Mouse (Mus musculus) layer of hippocampus, adult 18-20 months (tissue): ENCODE measurements at regions not wholly inside any gene's neighbourhood (a gene's known extent, or its start where the extent isn't known, plus 50 kb on each side); places are given as distances from the start of the nearest gene placed in this dataset.
A peak's percentile ranks its signal among the peaks of the same experiment; 100 is the strongest.

ENCODE experiments used
- DNase-seq, 2 experiments: peaks; one replicate each; pipeline ENCODE4 v3.0.0; 2022; ENCODE audit warnings: low spot score in 2 of 2

DNA sequence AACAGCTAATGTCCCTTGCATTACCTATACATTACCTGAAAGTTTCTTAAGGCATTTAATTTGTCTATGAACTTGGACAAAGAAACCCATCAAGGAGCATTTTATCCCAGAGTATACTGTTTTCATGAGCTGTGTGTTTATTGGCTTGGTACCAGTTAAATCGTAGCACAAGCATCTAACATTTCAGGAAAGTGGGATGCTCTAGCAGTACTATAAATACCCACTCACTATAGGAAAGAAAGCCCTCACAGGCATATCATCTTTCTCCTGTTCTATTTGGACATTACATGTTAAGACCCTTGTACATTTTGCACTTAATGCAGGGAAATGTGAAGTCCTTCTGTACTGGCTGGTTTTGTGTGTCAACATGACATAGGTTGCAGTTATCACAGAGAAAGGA is 163.9 kb downstream of the Ptprc start:
- no peak for DNase-seq

DNA sequence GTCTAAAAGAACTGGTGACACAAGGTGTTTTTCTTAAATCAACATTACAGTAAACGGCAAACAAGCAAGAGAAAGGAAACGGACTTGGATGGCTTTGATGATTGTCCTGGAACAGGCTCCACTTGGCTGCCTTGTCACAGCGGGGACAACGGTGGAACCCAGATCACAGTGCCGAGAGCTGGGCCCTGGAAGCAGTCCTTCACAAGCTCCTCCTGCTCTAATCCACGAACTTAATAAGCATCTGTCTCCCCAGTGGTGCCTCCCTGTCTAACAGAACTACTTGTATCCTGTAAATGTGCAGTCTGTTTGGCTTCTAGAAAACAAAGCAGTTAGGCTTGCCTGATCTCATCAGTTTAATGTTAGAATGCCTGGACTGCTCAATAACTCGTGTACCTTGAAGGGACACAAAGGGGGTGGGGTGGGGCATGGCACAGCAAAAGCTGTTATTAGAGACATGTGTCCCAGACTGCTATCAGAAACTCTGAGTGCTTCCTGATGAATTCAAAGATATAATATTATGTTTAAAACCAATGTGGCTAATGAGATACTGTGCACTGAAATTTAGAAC is 164.5 kb downstream of the Ptprc start:
- no peak for DNase-seq

DNA sequence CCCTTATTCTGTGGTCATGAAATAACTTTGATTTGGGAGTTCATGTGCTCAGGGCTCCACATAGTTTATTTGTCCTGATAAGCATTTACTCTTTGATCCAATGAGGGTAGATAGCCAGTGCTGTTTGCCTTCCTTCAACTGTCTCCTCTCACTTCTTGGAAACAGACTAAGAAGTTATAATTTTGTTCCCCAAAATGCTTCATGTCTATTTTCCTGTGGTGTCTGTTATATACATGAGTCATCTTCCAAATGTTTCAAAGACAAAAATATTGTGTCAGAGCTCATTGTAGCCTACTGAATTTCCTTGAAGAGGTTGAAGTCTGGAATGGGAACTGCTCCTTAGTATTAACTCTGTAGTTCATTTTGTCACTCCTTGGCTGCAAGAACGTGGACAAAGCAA is 168.7 kb downstream of the Ptprc start:
- no peak for DNase-seq

DNA sequence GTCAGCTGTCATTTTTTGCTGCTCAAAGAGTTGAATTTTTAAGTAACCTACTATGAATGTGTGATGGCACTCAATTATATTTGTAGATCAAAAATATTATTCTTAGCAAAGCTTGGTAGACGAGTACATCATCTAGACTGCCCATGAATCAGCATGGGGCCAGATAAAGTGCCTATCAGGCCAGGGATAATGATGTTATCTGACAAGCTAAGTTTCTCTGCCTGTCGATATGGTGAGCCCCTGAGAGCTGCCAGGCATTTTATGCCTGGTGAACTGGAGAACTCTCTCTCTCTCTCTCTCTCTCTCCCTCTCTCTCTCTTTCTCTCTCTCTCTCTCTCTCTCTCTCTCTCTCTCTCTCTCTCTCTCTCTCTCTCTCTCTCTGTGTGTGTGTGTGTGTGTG is 171.2 kb downstream of the Ptprc start:
- DNase-seq, result no peak

DNA sequence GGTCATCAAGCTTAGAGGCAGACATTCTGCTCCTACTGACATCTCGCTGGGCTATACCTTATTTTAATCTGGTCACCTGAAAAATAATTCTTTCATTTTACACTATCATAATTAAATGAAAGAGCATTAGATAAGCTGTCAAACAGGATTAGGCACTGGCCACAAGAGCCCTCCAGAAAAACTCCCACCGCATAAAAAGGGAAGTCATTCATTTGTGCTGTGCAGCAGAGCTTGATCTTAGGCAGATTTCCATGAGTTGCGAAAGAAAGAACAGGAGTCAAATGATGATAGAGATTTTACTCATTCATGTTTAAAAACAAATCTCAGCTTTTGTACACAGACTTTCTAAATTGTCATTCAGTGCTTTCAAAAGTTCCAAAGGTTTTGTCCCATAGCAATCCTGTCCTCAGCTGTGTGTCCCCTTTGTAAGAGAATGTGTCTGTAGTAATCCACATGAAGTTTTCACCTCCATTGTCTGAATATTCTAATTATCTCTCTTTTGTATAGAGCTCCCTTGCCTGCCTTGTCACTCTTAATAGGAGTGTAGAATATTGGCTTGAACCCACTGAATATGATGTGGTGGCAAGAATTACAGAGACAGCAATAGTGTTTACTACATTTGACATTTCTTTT is 176.1 kb downstream of the Ptprc start:
- DNase-seq, result no peak

DNA sequence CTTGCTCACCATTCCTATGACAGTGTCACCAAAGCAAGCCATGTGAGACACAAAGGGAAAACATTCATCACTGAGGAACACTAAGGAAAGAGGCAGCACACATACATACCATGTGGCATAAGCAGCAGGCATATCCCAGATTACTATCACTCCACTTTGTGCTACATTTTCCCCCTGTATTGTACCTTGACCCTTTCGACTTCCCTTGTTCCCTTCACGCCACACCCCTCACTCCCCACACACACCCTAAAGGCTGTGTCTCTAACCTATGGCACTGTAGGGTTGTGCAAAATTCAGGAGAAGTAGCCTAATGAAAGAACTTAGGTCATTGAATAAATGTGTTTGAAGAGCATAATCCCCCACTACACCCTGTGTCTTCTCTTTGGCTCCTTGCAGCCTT is 179.5 kb downstream of the Ptprc start:
- DNase-seq, result no peak

DNA sequence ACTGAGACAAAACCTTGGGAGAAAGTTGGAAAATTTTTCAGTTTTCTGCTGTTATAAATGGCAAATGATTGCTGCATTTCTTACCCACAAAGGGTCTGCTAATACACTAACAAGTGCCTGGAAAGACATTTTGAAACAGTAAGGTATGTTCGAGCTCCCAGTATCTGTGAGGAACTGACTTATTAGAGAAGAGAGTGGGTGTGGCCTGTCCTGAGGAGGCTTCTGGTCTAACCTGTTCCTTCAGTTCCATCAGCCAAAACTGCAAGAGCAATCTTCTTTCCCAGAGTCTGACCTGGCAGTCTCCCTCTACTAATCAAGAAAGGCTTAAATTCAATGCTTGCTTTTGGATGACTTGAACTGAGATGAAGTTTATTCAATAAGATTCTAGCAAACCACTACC is 183.6 kb downstream of the Ptprc start:
- DNase-seq, result no peak

DNA sequence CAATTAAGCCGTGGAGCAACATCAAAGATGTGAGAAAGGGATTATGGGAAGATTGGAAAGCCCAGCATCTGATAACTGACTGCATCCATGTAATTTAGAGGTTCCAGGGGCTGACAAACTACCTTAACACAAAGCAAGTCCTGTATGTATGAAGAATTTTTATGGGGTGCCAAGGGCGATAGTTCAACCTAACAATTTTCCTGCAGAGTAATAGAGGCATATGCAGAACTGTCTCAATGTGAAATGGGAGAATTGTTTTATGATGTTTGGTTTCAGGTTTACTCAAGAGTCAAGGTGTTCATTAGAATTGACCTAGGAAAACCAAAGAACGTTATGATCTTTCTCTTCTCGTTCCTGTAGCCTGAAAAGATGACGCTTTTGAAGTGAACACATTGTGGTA is 184.1 kb downstream of the Ptprc start:
- no peak for DNase-seq

DNA sequence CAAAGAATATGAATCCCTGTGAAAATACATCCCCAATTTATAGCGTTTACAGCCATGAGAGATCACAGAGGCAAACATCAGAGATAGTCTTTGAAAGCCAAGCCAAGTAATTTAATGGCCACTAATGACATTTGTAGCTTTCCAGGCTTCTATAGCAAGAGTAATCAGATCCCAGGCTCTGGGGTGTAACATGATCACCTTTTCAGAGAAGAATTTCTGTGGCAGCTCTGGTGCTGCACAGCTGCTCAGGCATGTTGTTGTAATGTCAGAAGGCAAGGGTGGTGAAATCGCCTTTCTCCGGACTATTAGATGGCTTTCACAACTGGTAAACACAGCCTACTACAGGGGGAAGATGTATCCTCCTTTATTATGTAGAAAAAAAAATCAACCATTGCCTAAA is 202.1 kb downstream of the Ptprc start:
- DNase-seq, result no peak

DNA sequence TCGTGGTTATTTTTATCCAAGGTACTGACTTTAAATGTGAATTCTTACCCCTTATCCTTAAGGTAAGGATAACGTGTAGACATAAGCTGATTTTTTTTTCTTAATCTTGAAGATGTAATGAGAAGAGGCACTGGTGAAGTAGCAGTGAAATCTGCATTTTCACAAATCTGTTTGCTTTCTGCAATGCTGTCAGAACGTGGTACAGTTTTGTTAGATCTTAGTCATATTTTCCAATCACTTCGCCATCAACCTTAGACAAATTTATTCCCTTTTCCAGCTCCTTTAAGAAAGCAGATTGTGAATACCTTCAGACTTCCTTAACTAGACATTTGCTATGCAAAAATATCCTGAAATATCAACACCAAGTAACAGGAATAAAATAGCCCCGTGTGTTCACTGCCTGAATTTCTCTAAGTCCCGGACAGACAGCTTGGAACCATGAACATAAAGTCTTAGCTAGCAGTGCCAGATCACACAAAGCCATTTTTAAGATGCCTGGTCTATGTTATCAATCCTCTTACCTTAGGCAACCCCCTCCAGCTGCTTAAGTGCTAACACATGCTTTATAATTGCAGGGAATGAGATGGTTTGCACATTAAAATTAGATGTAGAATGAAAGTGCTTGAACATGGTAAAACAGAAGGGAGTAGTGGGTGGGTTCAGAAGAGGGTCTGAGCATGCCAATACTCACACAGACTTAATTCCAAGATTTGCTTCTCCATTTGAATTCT is 202.7 kb downstream of the Ptprc start:
- DNase-seq, result peak; percentile 6 to 53

DNA sequence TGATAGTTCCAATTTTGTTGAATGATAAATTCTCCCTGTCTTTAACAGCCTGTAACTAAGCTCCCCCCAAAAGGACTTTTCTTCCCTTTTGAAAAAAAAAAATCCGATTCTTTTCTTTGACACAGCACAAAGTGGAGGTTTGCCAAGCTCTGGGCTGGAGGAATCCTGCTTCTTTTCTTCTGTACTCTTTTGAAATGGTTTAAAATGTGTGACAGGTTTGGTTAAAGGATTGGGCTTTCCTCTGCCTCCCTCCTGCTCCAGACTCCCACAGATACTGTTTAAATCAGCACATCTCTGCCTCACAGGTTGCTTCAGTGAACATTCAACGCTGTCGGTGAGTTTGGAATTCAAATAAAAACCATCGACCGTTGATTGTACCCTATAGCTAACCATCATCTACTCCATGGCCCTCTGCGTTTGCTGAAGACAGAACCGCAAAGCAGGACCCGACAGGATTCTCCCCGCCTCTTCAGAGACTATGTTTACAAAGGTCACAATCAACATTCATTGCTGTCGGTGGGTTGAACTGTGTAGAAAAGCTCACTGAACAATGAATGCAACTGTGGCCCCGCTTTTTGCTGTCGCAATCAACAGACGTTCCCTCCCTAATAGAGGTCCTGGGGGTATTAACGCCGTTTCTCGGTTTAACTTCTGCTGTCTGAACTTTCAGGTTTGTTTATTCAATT is 209.2 kb downstream of the Ptprc start:
- DNase-seq, result no peak

DNA sequence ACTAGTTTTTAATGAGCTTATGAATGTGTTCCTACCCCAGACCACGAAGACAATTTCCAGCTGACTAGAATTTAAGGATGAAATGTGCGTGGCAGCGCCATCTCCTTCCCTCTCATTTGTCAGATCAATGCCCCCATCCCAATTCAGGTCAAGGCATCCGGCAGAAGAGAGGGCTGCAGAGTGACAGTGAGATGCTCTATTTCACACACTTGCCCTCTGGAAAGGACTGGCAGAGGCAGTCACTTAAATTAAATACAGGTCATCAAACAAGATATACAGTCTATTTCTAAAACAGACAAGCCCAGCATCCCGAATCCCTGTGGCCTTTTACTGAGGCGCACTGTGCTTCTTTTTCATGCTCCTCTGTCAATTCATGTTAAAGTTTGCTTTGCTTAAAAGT is 211.9 kb downstream of the Ptprc start:
- no peak for DNase-seq

DNA sequence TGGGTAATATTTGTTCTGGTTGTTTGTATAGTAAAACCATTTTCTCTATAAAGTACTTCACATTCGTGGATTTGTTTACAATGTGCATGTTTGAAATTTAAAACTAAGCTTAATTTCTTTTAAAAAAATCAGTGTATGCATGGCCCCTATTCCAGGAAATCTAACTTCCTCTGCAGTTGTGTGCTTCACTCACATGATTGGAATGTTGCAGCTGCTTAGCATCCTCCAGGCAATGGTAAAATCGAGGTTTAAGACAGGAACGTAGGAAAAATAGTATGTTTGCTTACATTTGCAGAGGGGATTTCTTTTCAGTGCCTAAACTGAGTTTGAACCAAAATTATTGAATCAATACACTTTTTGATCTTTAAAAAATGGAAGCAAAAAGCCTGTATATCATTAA is 217.5 kb downstream of the Ptprc start:
- DNase-seq, result no peak

DNA sequence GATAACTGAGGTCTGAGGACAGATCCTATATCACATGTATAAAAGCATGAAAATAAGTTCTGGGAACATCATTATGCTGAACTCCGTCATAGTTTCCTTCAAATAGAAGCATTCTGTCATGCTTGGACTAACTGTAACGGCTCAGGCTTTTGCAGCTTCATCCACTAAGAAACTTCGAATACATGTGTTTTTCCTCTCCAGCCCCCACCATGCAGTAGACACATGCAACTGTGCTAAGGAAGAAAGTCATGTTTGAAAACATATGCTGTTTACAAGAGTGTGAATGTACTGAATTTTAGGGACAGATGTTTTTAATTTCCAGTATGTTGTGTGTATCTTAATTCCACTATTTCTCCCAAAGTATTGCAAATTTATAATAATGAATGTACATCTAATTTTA is 219.5 kb downstream of the Ptprc start:
- DNase-seq, result no peak

DNA sequence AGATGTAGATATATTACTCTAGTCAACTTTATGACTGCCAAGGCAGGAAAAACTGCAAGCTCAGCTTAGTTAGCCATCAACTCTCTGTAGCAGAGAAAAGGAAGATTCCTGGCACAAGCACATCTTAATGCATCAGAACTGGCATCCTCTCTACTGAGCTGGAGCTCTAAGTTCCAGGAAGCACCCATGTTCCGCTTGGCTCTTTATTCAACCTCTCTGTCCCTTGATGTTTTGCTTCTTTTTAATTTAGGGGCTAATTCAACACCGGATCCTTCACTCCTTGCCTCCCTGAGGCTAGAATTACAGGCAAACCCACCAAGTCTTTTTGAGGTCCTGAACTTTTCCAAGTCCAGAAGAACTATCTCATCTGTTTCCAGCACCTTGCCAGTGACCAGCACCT is 220.4 kb downstream of the Ptprc start:
- DNase-seq, result no peak

DNA sequence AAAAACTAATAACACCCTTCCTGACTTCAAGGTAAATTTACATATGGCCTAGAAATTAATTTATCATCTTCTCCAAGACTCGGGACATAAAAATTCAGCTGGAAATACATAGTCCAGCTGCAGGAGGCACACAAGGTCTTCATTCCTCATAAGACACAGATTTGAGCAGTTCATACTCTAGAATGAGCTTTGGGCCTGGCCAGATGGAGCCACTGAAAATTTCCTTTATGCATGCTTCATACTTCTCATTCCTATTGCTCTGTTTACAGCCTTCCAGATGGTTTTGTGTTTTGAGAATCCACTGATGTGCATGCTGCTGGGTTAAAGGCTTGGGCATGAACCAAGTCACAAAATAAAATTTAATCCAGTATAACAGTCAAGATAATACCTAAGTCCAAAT is 222.1 kb downstream of the Ptprc start:
- no peak for DNase-seq

DNA sequence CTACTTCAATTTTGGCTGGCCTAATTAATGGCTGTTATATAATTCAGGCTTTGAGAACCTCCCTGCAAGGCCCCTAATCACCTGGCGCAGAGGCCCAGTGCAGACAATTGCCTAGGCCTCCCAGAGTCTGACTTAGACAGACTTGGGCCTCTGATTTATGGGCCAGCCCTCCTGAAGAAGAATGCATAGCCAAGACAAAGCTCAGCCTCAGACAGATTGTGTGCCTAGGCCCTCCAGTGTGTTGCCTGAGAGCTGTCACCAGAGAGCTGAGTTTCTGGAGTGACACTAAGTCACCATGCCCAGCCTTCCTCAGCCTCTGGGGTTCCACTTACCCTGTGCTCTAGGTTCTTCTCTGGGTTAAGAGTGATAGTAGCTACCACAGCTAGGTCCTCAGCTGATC is 222.7 kb downstream of the Ptprc start:
- no peak for DNase-seq

DNA sequence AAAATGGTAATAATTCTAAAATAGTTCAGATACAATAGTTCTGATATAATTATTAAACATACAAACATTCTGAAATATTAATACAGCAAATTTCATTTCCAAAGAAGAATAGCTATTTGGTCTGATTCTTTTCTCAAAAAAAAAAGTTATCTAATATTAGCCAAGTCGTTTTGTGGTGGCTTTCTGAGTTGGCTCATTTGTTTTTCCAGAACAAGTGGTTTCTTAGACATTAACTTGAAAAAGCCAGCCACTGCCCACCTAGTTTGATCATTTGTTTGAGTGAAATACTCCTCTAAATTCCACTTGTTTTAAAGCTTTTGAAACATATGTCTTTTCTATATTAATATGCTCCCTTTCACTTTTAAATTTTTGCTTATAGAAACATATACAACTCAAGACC is 227.6 kb downstream of the Ptprc start:
- no peak for DNase-seq

DNA sequence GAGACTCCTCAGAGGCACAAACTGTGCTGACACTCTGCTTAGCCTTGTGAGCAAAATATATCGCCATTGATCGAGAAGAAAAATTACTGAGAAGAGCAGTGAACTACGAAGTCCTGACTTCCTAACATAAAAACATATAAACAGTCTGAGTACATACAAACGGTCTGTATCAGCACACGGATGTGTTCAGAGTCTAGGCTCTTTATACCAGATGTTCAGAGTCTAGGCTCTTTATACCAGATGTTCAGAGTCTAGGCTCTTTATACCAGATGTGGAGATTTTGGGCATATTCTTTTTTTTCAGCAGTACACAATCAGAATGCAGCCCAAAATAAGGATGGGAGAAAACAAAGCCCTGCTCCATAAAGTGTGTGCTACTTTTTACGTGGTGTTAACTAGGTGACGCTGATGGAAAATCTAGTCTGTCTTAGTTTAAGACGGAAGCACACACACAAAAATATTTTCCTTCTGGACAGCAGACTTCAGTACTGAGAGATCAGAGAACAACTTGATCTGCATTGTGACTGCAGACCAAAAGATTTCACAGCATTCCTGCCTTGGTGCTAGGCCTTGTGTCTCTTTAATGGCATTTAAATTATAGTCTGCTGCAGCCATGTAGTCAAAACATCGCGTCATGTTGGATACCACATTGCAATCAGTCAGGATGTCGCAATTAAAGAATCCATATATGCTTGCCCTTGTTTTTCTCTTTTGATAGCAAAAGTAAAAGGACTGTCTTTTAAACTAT is 233.6 kb downstream of the Ptprc start:
- DNase-seq, result no peak

DNA sequence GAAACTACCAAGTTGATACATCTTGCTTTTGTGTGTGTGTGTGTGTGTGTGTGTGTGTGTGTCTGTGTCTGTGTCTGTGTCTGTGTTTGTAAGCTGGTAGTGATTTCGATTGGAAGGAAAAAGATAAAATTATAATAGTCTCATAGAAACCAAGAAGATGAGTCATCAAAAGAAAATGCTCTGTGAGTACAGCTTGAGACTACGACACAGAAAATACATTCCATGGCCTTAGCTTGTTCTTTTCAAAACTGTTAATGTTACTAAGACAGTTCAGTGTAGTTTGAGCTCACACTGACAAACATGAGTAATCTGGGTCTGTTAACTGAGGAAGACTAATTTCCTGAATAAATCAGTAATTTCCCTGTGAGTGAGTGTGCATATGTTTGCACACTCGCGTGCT is 239.8 kb downstream of the Ptprc start:
- DNase-seq, result no peak

DNA sequence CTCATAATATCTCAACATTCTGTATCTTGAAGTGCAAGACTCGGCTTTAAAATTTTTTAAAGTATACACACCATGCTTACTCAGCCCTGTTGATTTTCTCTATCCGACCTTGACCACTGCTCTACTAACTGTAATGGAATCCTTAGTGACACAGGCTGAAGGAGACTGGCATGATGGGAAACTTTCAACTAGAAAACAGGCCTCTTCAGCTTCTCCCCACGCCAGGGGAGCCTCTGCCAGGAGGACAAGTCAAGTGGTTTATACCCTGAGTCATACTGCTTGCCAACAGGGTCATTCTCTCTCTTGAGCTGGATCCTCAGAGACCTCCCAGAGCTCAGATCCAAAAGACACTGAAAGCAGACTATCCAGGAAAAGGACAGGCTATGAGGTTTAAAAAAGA is 245.7 kb downstream of the Ptprc start:
- DNase-seq, result no peak

DNA sequence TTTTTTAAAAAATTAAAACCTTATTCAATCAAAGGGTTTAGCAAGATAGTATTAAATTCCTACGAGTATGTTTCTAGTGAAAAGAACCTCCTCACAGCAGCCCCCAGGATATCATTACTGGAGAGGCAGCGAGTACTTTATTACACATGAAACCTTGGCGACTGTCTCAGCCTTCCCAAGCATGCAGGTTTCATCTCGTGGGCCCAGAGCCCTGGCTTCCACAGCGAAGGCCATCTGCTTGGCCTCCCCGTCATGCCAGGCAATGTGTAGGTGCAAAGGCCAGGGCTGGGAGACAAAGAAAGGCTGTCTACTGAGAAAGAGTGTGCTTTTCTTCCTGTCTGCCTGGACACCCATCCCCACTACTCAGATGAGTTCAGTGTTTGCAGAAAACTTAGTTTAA is 247.0 kb downstream of the Ptprc start:
- no peak for DNase-seq
